Mouse (Mus musculus): ENCODE data around the gene Insm1.

DNA sequence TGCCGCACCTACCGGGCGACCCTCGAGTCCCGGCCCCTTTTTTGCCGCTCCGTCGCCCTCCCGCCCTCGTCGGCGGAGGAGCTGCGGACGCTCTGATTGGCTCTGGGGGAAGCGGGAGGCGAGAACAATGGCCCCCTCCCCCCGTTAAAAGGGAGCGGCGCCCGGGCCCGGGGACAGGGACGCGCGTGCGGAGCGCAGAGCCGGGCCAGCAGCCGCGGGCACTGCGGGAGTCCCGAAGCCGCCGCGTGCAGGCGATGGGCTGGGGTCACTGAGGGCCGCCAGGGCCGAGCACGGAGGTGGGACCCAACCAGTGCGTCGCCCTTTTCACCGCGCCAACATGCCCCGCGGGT, 183 bp downstream of the Insm1 start:
- TF ChIP-seq CTCF (IDR thresholded peaks at IDR 0.05; ENCODE audit: control insufficient read depth, insufficient read depth, insufficient replicate concordance, low read depth, low read length), result no peak
- no peak for TF ChIP-seq POLR2A (IDR thresholded peaks at IDR 0.05; ENCODE audit: control insufficient read depth, low read depth, low read length)
